Mouse (Mus musculus) A20 (cell line): ENCODE measurements around the gene Mea1.

Source experiments
- DNase-seq: peaks from one replicate; pipeline ENCODE4 v3.0.0-alpha.2; 2011; ENCODE audit warnings: low read depth, low spot score

The Mea1 gene

DNA sequence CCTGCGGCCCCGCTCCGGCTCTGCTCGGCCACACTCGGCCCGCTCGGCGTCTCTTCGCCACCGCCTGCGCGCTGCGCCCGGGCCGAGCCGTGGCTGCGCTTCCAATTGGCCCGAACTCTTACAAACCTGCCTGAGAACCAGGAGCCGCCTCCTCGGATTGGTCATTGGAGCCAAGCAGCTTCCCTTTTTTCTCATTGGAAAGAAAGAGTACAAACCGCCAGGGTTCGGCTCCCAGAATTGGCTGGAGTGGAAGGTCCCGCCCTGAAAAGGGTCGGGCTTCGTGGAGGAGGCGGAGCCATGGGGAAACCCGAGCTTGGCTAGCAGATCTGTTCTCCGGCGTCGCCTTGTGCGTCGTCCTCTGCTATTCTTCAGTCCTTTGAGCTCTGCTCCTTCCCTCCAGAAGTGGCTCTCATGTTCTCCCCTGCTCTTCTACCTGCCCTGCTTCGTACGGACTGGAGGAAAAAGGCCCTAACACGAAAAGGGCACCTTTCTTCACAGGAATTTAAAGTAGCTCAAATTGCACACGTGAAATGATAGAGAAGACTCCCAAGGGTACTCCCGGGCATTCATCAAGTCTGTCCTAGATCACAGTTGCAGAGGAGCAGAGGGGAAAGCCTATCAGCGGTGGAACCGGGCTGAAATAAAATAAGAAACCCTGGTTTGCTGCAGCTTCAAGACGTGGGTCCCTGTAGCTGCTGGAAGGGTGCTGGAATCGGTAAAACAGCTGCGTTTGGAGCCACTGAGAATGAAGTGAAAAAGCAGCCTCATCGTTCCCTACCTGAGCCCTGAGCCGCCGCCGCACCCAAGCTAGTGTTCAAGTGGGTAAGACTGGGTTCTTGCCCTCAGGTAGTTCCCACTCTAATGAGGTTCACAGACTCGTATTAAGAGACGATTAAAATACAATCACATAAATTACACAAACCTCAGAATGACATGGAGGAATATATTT, 26.6 kb downstream of the Mea1 start, which contains the start of gene Ppp2r5d:
TSS of gene Ppp2r5d (minus strand) at position 225 of the 949 bp plus-strand sequence.
- peak; percentile 98 for DNase-seq

DNA sequence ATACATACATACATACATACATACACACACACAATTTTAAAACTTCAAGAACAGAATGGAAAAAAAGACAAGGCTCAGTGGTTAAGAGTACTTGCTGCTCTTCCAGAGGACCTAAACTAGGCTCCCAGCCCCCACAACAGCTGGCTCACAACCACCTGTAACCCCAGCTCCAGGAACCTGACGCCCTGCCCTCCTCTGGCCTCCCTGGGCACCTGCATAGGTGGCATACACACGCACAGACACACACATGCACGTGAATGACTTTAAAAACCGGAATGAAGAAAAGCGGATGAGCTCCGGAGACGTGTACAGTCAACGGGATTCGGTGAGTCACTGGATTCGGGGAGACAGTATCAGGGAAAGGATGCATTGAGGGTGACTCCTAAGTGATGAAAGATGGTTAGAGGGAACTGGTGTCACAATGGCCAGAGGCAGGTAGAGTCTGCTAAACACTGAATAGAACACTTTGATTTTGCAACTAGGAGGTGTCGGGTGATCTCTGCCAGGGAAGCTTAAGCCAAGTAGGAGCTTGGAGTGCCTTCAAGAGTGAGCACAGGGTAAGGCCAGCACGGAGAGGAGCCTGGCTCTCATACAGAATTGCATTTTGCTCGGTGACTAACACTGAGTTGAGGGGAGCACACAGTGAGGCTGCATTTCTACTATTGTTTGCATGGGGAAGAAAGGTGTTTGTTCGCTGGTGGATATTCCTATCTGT, 27.9 kb downstream of the Mea1 start:
- DNase-seq, result no peak

DNA sequence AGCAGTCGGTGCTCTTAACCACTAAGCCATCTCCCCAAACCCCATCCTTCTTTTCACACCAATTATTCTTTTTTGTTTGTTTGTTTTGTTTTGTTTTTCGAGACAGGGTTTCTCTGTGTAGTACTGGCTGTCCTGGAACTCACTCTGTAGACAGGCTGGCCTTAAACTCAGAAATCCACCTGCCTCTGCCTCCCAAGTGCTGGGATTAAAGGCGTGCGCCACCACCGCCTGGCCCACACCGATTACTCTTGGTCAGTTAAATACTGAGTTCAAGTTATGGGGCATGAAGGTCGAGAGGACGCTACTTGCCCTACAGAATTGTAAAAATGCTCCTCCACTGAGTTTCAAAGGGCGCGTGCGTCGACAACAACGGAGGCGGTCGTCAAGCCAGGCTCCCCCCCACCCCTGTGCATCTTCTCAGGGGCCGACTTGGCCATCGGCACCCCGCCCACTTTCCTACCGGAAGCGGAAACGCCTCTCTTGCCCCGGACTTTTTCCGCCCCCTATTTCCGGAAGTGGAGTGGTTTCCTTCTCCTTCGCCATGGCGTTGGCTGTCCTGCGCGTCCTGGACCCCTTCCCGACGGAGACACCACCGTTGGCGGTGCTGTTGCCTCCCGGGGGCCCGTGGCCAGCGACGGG, 32.5 kb downstream of the Mea1 start, which contains the start of gene Pex6:
TSS of gene Pex6 (plus strand) at position 505 of the 639 bp plus-strand sequence.
- DNase-seq, result peak; percentile 96

DNA sequence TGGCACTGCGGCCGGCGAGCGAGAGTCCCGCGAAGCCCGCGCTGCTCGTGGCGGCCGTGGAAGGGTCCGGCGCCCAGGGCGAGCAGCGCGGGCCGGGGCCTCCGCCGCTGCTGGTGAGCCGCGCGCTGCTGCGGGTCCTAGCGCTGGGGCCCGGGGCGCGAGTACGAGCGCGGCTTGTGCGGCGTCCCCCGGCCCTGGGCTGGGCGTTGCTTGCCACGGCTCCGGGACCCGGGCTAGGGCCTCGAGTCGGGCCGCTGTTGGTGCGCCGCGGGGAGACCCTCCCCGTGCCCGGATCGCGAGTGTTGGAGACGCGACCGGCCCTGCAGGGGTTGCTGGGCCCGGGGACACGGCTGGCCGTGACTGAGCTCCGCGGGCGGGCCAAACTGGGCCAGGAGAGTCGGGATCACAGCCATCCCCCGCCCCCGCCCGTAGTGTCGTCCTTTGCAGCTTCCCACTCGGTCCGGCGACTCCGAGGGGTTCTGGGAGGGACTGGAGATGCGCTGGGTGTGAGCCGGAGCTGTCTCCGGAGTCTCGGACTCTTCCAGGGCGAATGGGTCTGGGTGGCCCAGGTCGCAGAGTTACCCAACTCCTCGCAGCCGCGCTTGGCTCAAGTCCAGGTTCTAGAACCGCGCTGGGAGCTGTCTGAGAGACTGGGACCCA, 33.1 kb downstream of the Mea1 start:
- DNase-seq, result peak; percentile 30

DNA sequence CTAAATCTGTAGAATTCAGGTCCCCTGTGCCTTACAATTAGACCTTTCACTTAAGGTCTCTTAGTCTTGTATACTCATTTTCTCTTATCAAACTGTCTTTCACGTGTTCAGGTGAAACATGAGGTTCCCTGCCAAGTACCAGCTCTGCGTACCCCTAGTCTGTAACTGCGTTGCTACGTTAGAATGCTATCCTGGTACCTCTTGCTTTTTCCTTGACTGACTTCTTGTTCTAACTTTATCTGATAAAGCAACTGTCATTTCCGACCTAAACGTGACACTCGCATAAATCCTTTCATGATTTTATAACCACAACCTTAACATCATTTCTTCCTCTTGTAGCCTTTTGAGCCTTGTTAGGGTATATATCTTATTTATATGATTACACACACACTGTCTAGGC, 33.8 kb downstream of the Mea1 start:
- DNase-seq, result no peak

DNA sequence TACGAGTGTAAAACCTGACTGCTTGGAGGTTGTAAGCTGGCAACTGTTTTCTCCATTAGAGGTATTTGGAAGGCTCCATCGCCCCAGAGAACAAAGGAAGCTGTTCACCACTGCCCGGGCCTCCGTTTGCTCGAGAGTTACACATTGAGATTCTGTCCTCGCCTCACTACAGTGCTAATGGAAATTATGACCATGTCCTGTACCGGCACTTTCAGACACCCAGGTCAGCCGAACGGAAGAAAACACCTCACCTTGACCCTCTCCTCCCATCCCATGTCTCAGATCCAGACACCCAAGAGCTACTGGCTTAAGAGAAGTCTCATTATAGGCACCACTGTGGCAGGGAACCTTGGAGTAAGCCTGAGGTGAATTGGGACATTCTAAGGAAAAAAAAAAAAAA, 35.3 kb downstream of the Mea1 start:
- no peak for DNase-seq

DNA sequence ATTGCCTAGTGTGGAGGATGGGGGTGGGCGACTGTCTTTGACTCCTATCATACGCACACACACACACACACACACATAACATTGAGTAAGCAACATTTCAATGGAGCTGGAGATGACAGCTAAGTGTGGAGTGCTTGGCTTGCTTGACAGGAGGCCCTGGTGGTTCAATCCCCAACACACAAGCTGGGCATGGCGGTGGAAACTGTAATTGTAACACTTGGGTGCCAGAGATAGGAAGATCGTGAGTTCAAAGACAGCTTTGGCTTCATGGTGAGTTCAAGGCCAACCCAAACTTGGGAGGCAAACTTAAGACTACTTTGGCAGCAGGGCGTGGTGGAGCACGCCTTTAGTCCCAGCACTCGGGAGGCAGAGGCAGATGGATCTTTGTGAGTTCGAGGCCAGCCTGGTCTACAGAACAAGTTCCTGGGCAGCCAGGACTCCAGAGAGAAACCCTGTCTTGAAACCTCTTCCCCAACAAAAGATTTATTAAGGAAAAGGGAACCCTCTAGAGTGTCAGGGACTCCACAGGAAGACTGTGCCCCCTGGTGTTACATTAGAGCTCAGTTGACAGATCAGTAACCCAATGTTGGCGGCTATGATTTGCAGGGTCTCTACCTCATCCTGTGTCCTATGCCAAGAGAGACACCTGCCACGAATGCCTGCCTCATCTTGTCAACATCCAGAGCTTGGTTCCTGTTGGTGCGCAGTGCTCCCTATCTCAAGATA, 36.3 kb downstream of the Mea1 start:
- no peak for DNase-seq

DNA sequence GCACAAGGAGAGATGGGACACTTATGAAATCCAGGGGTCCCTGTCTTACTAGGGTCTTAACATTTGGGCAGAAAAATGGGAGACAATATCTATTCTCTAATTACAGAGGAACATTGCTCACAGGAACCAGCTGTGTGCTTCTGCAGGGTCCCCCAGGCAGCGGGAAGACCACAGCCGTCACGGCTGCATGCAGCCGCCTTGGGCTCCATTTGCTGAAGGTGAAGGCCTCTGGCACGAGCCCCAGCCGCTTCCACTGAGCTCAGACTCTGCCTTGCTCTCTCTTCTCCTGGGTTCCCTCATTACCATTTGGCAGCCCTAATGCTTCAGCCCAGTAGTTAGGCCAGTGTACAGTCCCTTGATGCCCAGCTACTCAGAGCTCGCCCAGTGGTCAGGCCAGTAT, 42.5 kb downstream of the Mea1 start:
- DNase-seq, result no peak

DNA sequence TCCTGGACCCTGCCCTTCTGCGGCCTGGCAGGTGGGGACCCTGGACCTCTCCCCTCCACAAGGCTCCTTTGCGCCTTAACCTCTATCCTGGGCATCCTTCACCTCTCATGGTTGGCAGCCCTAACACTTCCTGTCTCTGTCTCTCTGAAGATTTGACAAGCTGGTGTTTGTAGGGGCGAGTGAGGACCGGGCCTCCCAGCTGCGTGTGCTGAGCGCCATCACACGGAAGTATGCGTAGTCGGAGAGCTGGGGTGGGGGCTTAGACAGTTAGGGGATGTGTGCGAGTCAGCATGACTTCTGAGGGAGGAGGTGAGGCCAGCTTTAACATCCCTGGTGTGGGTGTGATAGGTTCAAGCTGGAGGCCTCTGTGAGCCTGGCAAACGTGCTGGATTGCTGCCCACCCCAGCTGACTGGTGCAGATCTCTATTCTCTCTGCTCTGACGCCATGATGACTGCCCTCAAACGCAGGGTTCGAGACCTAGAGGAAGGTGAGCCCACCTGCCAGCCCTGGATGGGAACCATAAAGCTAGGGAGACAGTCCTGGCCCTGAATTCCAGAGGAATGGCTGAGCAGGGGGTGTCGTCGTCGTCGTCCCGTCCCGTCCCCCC, 46.0 kb downstream of the Mea1 start:
- no peak for DNase-seq

DNA sequence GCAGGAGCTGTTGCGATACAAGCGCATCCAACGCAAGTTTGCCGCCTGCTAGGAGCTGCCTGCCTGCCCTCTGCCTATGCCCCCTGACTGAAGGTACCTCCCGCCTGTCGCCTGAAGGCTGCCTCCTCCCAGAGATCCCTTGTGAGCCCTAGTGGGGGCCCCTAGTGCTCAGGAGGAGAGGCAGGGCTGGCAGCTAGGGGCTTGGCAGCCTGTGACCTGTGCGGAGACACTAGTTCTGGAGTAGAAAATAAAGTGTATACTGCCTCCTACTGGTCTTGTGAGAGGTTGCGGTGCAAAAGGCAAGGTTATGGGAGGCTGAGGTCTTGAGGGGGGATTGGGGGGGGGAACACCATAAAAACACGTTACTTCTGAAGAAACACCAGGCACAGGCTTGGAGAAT, 46.7 kb downstream of the Mea1 start:
- peak; percentile 51 for DNase-seq

DNA sequence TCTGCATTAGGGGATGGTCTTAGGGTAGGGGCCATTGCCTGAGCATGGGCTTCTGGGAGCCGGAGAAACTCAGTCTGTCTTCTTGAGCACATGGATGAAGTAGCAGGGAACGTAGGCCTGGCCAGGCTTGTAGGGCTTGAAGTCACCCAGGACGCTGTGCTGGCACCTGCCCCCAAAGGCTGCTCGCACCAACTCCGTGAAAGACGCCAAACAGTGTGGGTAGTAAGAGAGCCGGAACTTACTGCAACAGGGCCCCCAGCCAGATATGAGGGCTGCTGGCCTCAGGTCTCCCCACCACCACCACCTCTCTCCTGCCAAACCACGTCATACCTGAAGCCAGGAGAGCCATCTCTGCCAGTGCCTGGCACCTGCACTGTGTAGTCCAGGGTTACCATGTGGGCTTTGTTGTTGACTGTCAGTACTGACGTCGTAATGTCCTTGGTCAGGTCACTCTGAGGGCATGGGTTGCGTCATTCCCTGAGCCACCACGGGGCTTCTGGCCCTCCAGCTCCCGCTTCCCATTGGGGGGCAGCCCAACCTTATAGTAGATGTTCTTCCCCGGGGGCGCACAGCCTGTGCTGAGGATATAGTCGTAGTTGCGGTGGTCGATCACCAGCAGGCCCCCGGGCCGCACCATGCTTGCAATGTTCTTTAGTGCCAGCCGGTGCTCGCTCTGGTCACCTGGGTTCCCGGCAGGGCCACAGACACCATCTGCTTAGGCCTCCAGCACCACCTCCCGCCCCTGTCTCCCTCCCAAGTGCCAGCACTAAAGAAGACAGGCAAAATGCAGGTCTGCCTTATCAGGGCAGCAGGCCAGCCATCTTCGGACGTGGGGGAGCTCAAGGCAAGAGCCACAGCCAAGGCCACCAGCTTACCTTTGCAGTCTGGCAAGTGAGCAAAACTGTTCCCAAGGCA, 47.4 kb downstream of the Mea1 start:
- no peak for DNase-seq

DNA sequence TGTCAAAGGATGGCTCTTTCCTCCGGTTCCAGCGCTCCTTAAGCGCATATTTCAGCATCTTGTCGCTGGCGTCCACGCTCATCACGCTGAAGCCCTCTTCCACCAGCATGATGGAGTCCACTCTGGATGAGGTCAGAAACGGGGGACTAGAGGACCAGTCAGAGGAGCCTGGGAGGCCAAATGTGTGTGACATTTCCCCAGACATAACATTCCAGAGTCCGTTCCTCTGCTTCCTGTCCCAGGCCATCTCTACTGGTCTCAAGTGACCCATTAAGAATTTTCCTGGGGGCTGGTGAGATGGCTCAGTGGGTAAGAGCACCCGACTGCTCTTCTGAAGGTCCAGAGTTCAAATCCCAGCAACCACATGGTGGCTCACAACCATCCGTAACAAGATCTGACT, 48.7 kb downstream of the Mea1 start:
- DNase-seq, result no peak

DNA sequence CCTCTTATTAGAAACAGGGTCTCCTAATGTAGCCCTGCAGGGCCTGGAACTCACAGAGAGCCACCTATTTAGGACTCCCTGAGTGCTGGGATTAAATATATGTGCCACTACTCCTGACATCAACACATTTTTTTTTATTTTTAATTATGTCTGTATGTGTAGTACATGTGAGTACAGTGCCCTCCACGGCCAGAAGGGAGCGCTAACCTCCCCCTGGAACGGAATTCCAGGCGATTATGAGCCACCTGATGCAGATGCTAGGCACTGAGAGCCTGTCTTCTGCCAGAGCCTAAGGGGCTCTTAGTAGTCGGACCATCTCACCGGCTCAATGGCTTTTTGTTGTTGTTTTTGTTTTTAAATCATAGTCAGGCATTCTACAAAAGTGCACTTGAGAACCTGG, 49.4 kb downstream of the Mea1 start:
- peak; percentile 32 for DNase-seq

DNA sequence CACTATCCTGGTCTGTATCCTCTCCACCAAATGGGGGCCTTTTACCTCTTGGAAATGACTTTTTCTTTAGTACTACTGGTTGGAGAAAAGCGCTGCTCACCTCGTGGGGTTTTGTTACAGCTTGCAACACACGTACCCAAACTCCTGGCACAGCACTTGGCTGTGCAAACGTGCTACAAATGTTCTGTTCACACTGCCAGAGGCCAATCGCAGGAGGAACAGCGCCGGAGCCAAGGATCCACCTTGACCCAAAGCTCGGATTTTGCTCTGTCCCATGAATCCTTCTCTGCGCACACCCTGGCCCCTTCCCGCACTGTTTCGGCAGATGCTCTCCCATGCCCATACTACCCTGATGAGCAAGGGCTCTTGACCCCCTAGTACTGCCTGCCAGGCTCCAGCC, 49.9 kb downstream of the Mea1 start:
- DNase-seq, result no peak

DNA sequence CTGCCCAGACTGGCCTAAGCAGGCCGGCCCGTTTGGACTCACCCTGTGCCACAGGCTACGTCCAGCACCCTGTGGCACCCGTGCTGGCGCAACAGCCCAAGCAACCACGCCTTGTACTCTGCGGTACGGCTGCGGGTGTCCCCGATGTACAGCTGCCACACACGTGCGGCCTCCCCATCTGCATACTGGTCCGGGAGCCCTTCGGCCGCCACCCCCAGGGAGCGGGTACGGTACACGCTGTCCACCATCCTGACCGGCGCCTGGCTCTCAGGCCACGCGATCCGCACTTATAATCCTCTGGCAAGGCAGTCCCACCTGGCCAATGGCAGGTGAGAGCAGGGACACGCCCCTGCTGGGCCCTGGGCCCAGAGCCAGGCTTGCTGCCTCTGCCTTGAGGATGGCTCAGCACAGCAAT, 50.3 kb downstream of the Mea1 start, which contains the start of gene Gnmt:
TSS of gene Gnmt (minus strand) at position 265 of the 415 bp plus-strand sequence.
- no peak for DNase-seq
